Mouse (Mus musculus): ENCODE results near the gene Csn1s2b. TPM values are rescaled to one million over a fixed set of nuclear protein-coding genes. Genes with fewer than 3 reads are reported as not detected.
A peak's percentile ranks its signal among the peaks of the same experiment; 100 is the strongest.
"Not testable (repeated sequence)": the region's sequence is repeated elsewhere in the genome, so short reads cannot be mapped to it uniquely, and the experiment has no call there.

Csn1s2b gene
- polyA plus RNA-seq (2011; ENCODE audit: insufficient read depth, insufficient read length, low read depth, missing spikeins), result not detected in 2 replicates

GRCm38 (mm10) chr5:87807782-87808181 is at the start of gene Csn1s2b:
Gene Csn1s2b (plus strand): TSS chr5:87808082.
- TF ChIP-seq EP300 (IDR thresholded peaks at IDR 0.05; ENCODE audit: insufficient read depth, low read depth, low read length) (no peak), CTCF (IDR thresholded peaks at IDR 0.05; ENCODE audit: low read depth, low read length) (no peak), POLR2A (IDR thresholded peaks at IDR 0.05; ENCODE audit: insufficient read depth, low read length) (no peak)
- no peaks in the 10 kb centered on the region for H3K36me3 ChIP-seq (ENCODE audit: control insufficient read depth, insufficient read depth, low read length, poor library complexity, severe bottlenecking)

GRCm38 (mm10) chr5:87764546-87764945 is 43.3 kb upstream of the Csn1s2b start:
- no peaks in the 10 kb centered on the region for H3K36me3 ChIP-seq (ENCODE audit: control insufficient read depth, insufficient read depth, low read length, poor library complexity, severe bottlenecking)
- H3K4me1 ChIP-seq (ENCODE audit: control insufficient read depth, insufficient read depth, low read length), result no peaks in the 10 kb centered on the region
- TF ChIP-seq POLR2A (IDR thresholded peaks at IDR 0.05; ENCODE audit: insufficient read depth, low read length) (no peak), CTCF (IDR thresholded peaks at IDR 0.05; ENCODE audit: low read depth, low read length) (no peak), EP300 (IDR thresholded peaks at IDR 0.05; ENCODE audit: insufficient read depth, low read depth, low read length) (no peak)
- H3K9me3 ChIP-seq (replicated peaks; ENCODE audit: control insufficient read depth, insufficient read depth, low read length, poor library complexity, severe bottlenecking), result no peaks in the 10 kb centered on the region
- H3K27me3 ChIP-seq (ENCODE audit: control insufficient read depth, insufficient read depth, low read length, poor library complexity, severe bottlenecking), result no peaks in the 10 kb centered on the region
- H3K4me3 ChIP-seq (ENCODE audit: low read depth, low read length), result no peak overlapping the region
- no peak overlapping the region for H3K9ac ChIP-seq (ENCODE audit: low read depth, poor library complexity, severe bottlenecking)
- H3K27ac ChIP-seq (ENCODE audit: insufficient read depth, low read length), result no peak overlapping the region

More at GRCm38 (mm10) chr5:87807782-87808181, at the start of gene Csn1s2b:
- Histone ChIP-seq H3K27ac (ENCODE audit: insufficient read depth, low read length) (no peak within 1 kb of the TSS), H3K4me3 (ENCODE audit: low read depth, low read length) (no peak within 1 kb of the TSS), H3K27me3 (ENCODE audit: control insufficient read depth, insufficient read depth, low read length, poor library complexity, severe bottlenecking) (no peaks in the 10 kb centered on the region), H3K4me1 (ENCODE audit: control insufficient read depth, insufficient read depth, low read length) (no peaks in the 10 kb centered on the region), H3K9ac (ENCODE audit: low read depth, poor library complexity, severe bottlenecking) (no peak within 1 kb of the TSS), H3K9me3 (replicated peaks; ENCODE audit: control insufficient read depth, insufficient read depth, low read length, poor library complexity, severe bottlenecking) (no peaks in the 10 kb centered on the region)

- not testable (repeated sequence) for H3K36me3 ChIP-seq (ENCODE audit: control insufficient read depth, insufficient read depth, low read length, poor library complexity, severe bottlenecking); H3K4me3 ChIP-seq (ENCODE audit: low read depth, low read length); H3K27ac ChIP-seq (ENCODE audit: insufficient read depth, low read length); H3K9ac ChIP-seq (ENCODE audit: low read depth, poor library complexity, severe bottlenecking); H3K4me1 ChIP-seq (ENCODE audit: control insufficient read depth, insufficient read depth, low read length); H3K27me3 ChIP-seq (ENCODE audit: control insufficient read depth, insufficient read depth, low read length, poor library complexity, severe bottlenecking); H3K9me3 ChIP-seq (replicated peaks; ENCODE audit: control insufficient read depth, insufficient read depth, low read length, poor library complexity, severe bottlenecking)
- TF ChIP-seq EP300 (IDR thresholded peaks at IDR 0.05; ENCODE audit: insufficient read depth, low read depth, low read length), result peak; percentile 84
These were observed 35.7 kb upstream of the Csn1s2b start for GRCm38 (mm10) chr5:87772151-87772550.

DNA sequence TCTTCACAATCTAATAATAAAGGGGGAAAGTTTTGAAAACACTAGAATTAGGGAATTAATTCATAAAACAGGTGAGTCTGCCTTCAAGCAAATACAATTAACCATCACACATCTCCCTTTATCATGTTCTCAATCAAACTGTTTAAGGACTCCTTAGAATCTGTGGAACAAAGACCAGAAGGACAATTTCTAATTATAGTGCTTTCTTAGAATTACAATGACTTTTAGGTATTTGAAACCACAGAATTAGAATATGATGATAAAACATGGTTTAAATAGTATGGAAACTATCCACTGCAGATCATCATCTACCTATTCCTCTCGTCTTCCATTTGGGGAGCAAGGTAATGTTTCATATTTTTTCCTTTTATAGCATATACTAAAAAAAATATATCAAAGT is 33.6 kb upstream of the Csn1s2b start, which contains the start of gene Csn1s2a:
Gene Csn1s2a, plus strand, starts transcription at position 301 of the 400 bp plus-strand sequence.
- Histone ChIP-seq H3K27me3 (ENCODE audit: control insufficient read depth, insufficient read depth, low read length, poor library complexity, severe bottlenecking) (no peaks in the 10 kb centered on the region), H3K36me3 (ENCODE audit: control insufficient read depth, insufficient read depth, low read length, poor library complexity, severe bottlenecking) (no peaks in the 10 kb centered on the region), H3K4me3 (ENCODE audit: low read depth, low read length) (no peak within 1 kb of the TSS), H3K4me1 (ENCODE audit: control insufficient read depth, insufficient read depth, low read length) (no peaks in the 10 kb centered on the region), H3K9me3 (replicated peaks; ENCODE audit: control insufficient read depth, insufficient read depth, low read length, poor library complexity, severe bottlenecking) (no peaks in the 10 kb centered on the region), H3K9ac (ENCODE audit: low read depth, poor library complexity, severe bottlenecking) (no peak within 1 kb of the TSS), H3K27ac (ENCODE audit: insufficient read depth, low read length) (no peak within 1 kb of the TSS)
- no peak for TF ChIP-seq CTCF (IDR thresholded peaks at IDR 0.05; ENCODE audit: low read depth, low read length)
- TF ChIP-seq POLR2A (IDR thresholded peaks at IDR 0.05; ENCODE audit: insufficient read depth, low read length), result no peak
- TF ChIP-seq EP300 (IDR thresholded peaks at IDR 0.05; ENCODE audit: insufficient read depth, low read depth, low read length), result no peak

GRCm38 (mm10) chr5:87782731-87783130 is 25.2 kb upstream of the Csn1s2b start:
- H3K36me3 ChIP-seq (ENCODE audit: control insufficient read depth, insufficient read depth, low read length, poor library complexity, severe bottlenecking), result no peaks in the 10 kb centered on the region
- H3K4me1 ChIP-seq (ENCODE audit: control insufficient read depth, insufficient read depth, low read length), result no peaks in the 10 kb centered on the region
- no peaks in the 10 kb centered on the region for H3K9me3 ChIP-seq (replicated peaks; ENCODE audit: control insufficient read depth, insufficient read depth, low read length, poor library complexity, severe bottlenecking)
- no peak overlapping the region for H3K27ac ChIP-seq (ENCODE audit: insufficient read depth, low read length)
- no peak overlapping the region for H3K9ac ChIP-seq (ENCODE audit: low read depth, poor library complexity, severe bottlenecking)
- H3K27me3 ChIP-seq (ENCODE audit: control insufficient read depth, insufficient read depth, low read length, poor library complexity, severe bottlenecking), result no peaks in the 10 kb centered on the region
- H3K4me3 ChIP-seq (ENCODE audit: low read depth, low read length), result no peak overlapping the region
- no peak for TF ChIP-seq EP300 (IDR thresholded peaks at IDR 0.05; ENCODE audit: insufficient read depth, low read depth, low read length)
- no peak for TF ChIP-seq CTCF (IDR thresholded peaks at IDR 0.05; ENCODE audit: low read depth, low read length)
- no peak for TF ChIP-seq POLR2A (IDR thresholded peaks at IDR 0.05; ENCODE audit: insufficient read depth, low read length)

GRCm38 (mm10) chr5:87809253-87809652 is 1.4 kb downstream of the Csn1s2b start:
- Histone ChIP-seq H3K4me1 (ENCODE audit: control insufficient read depth, insufficient read depth, low read length) (no peaks in the 10 kb centered on the region), H3K27ac (ENCODE audit: insufficient read depth, low read length) (no peak overlapping the region), H3K9me3 (replicated peaks; ENCODE audit: control insufficient read depth, insufficient read depth, low read length, poor library complexity, severe bottlenecking) (no peaks in the 10 kb centered on the region), H3K27me3 (ENCODE audit: control insufficient read depth, insufficient read depth, low read length, poor library complexity, severe bottlenecking) (no peaks in the 10 kb centered on the region), H3K36me3 (ENCODE audit: control insufficient read depth, insufficient read depth, low read length, poor library complexity, severe bottlenecking) (no peaks in the 10 kb centered on the region), H3K9ac (ENCODE audit: low read depth, poor library complexity, severe bottlenecking) (no peak overlapping the region), H3K4me3 (ENCODE audit: low read depth, low read length) (no peak overlapping the region)
- TF ChIP-seq POLR2A (IDR thresholded peaks at IDR 0.05; ENCODE audit: insufficient read depth, low read length), result no peak
- no peak for TF ChIP-seq CTCF (IDR thresholded peaks at IDR 0.05; ENCODE audit: low read depth, low read length)
- no peak for TF ChIP-seq EP300 (IDR thresholded peaks at IDR 0.05; ENCODE audit: insufficient read depth, low read depth, low read length)
